Mouse (Mus musculus) midbrain, postnatal 0 days (tissue): Measurements from ENCODE around the gene Arhgef15. TPM values are rescaled to one million over a fixed set of nuclear protein-coding genes. Genes with fewer than 3 reads are reported as not detected.
A peak's percentile ranks its signal among the peaks of the same experiment; 100 is the strongest.

Source experiments
- ATAC-seq: fragments of 200-750 bp; cut with Nextera tagmentation; 2 replicates; pipeline ENCODE4 v1.8.0; 2017; ENCODE audit warnings: moderate number of reproducible peaks, mild to moderate bottlenecking, moderate TSS enrichment, moderate library complexity; ENCODE audit not compliant: low FRiP score
- DNase-seq: peaks from one replicate; pipeline ENCODE4 v3.0.0-alpha.2; 2015; ENCODE audit warnings: low spot score
- H3K27ac ChIP-seq: fragments of 300-500 bp; sonication (generic); 2 replicates; pipeline ENCODE4 v1.5.1; 2014; ENCODE audit warnings: low read depth, mild to moderate bottlenecking, low read length, mixed read lengths
- H3K27me3 ChIP-seq: fragments of 300-500 bp; sonication (generic); 2 replicates; pipeline ENCODE4 v1.6.1; 2014; ENCODE audit warnings: low read length, control low read depth, mixed read lengths; ENCODE audit not compliant: insufficient read depth
- H3K36me3 ChIP-seq: fragments of 300-500 bp; sonication (generic); 2 replicates; pipeline ENCODE4 v1.6.1; 2014; ENCODE audit warnings: low read length, control low read depth, mixed read lengths; ENCODE audit not compliant: insufficient read depth
- H3K4me1 ChIP-seq: fragments of 300-500 bp; sonication (generic); 2 replicates; pipeline ENCODE4 v1.6.1; 2014; ENCODE audit warnings: mild to moderate bottlenecking, control low read depth, antibody characterized with exemption, low read length, mixed read lengths; ENCODE audit not compliant: insufficient read depth
- H3K4me2 ChIP-seq: fragments of 300-500 bp; sonication (generic); 2 replicates; pipeline ENCODE4 v1.6.1; 2014; ENCODE audit warnings: low read depth, mild to moderate bottlenecking, low read length, mixed read lengths; ENCODE audit not compliant: poor library complexity, severe bottlenecking
- H3K4me3 ChIP-seq: fragments of 300-500 bp; sonication (generic); 2 replicates; pipeline ENCODE4 v1.5.1; 2014; ENCODE audit warnings: low read depth, mild to moderate bottlenecking, low read length, moderate library complexity
- H3K9ac ChIP-seq: fragments of 300-500 bp; sonication (generic); replicated peaks from 2 replicates; pipeline ENCODE4 v1.6.1; 2014; ENCODE audit warnings: mild to moderate bottlenecking, low read length, moderate library complexity, mixed read lengths; ENCODE audit not compliant: poor library complexity, severe bottlenecking
- H3K9me3 ChIP-seq: fragments of 300-500 bp; sonication (generic); 2 replicates; pipeline ENCODE4 v1.6.1; 2016; ENCODE audit warnings: low read length, control low read depth
- CTCF ChIP-seq: IDR thresholded peaks from 2 replicates; pipeline ENCODE4 v1.5.1; 2016; ENCODE audit warnings: antibody characterized with exemption, mild to moderate bottlenecking
- WGBS: fragments of 180-500 bp; shearing (Covaris S2); extraction: QIAGEN DNeasy Blood & Tissue Kit; methylation state at CpG from one replicate; pipeline ENCODE4 v1.1.7; 2014; 5-methylcytosine and 5-hydroxymethylcytosine counted together
- polyA plus RNA-seq: library from polyadenylated mRNA; unstranded; fragments of >200 nt; fragmentation: Nextera tagmentation; extraction: Ambion mirVana; gene quantifications from 2 replicates; pipeline ENCODE4 v1.2.1, GENCODE M21; 2015
- total RNA-seq: library from RNA; depleted of rRNA; stranded (reverse); fragments of >200 nt; gene quantifications from 2 replicates; pipeline ENCODE4 v1.2.3, GENCODE M21; 2014

The Arhgef15 gene
- total and polyA plus RNA-seq, 2 experiments from 2014 or later, result 23.3 to 27.6 TPM

DNA sequence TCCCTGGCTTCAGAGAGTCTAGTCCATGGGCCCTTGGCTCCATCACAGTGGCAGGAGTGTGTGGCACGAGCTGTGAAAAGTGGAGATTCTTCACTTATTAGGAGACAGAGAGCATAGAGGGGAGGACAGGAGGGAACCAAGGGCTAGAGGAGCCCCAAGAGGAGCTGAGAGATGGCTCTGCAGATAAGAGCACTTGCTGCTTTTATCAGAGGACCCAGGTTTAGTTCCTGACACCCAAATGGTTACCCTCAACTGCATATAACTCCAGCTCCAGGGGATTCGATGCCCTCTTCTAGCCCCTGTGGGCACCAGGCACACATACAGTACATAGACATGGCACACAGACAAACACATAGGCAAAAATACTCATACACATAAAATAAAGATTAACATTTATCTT, 32.5 kb downstream of the Arhgef15 start:
- Histone ChIP-seq H3K4me2 (no peak overlapping the region), H3K9me3 (no peaks in the 10 kb centered on the region), H3K27me3 (no peaks in the 10 kb centered on the region), H3K27ac (no peak overlapping the region), H3K4me3 (no peak overlapping the region), H3K9ac (no peak overlapping the region), H3K4me1 (no peaks in the 10 kb centered on the region), H3K36me3 (no peaks in the 10 kb centered on the region)
- DNase-seq (no peak), ATAC-seq (no peak)
- no peak for TF ChIP-seq CTCF
- 83% methylated on average over 2 of the region's 2 CpGs for WGBS

DNA sequence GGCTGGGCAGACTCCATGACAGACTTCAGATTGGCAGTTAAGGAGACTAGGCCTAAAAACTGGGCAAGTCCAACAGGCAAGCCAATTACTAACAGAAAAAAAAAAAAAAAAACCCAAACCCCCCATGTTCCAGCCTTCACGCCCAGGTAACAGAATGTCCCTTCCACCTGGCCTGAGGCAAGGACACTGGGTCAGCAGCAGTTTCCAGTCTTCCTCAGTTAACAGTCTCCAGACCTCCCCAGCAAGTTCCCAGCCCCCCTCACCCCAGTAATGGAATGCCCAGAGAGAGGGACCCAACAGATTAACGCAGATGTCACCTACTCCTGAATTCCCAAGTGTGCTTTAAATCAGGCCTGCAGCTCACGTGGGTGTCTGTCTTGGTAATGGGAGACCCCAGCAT, 34.1 kb downstream of the Arhgef15 start:
- H3K27ac ChIP-seq, result no peak overlapping the region
- DNase-seq, result no peak
- H3K4me2 ChIP-seq, result no peak overlapping the region
- H3K36me3 ChIP-seq, result no peaks in the 10 kb centered on the region
- no peak overlapping the region for H3K9ac ChIP-seq
- no peak overlapping the region for H3K4me3 ChIP-seq
- H3K27me3 ChIP-seq, result no peaks in the 10 kb centered on the region
- TF ChIP-seq CTCF, result no peak
- no peaks in the 10 kb centered on the region for H3K9me3 ChIP-seq
- no peak for ATAC-seq
- WGBS, result 61% methylated on average over 3 of the region's 3 CpGs
- no peaks in the 10 kb centered on the region for H3K4me1 ChIP-seq

DNA sequence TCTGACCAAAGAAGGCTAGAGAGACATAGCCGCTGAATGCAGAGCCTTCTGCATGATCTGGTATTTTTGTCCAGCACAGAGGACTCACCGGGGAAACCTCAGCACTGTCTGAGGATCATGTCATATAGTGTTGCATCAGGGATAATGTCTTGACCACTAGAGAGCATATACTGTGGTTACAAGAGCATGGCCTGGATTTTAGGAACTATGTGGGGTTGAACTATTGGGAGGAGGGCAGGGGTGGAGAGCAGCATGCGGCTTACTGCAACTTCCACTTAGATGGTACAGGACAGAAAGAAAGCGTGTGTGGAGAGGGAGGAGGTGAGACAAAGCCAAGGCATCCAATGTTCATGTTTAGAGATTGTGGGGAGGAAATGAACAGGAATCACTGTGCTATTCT, 42.7 kb downstream of the Arhgef15 start:
- Histone ChIP-seq H3K9ac (no peak overlapping the region), H3K9me3 (no peaks in the 10 kb centered on the region), H3K27ac (no peak overlapping the region), H3K4me3 (no peak overlapping the region), H3K4me2 (no peak overlapping the region), H3K36me3 (no peaks in the 10 kb centered on the region), H3K4me1 (no peaks in the 10 kb centered on the region), H3K27me3 (no peaks in the 10 kb centered on the region)
- 87% methylated on average over 4 of the region's 4 CpGs for WGBS
- no peak for DNase-seq
- ATAC-seq, result no peak
- TF ChIP-seq CTCF, result no peak

DNA sequence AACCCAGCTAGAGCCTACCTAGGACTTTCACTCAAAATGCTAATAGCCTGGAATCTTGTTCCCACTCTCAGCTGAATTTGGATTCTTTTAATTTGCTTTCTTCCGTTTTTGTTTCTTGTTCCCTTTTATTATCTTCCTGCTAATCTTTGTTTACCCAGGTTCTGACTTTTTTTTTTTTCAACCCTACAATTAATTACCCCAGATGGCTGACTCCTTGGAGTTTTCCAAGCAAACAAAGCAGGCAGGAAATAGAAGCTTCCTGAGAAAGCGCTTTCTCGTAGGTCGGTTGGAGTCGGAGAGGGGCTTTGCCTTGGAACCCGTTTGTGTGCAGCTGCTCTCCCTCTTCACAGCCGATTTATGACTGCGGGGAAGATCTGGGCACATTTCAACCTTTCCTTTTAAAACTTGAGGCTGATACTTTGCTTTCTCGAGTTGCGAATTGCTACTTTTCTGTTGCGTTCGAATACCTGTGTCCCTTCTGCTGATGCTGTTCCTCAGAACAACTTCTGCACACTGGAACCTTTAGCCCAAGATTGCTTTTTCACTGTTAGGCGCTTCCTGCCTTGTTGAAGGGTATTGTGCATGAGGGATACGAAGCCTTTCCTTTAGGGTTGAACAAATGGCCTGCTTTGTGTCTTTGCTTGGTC, 45.6 kb downstream of the Arhgef15 start:
- Histone ChIP-seq H3K4me3 (no peak overlapping the region), H3K27me3 (no peaks in the 10 kb centered on the region), H3K9ac (no peak overlapping the region), H3K9me3 (no peaks in the 10 kb centered on the region), H3K27ac (no peak overlapping the region), H3K36me3 (peaks cover 3% of the 10 kb centered on the region; the same call in 1 of the 2 replicates), H3K4me1 (no peaks in the 10 kb centered on the region), H3K4me2 (no peak overlapping the region)
- 67% methylated on average over 14 of the region's 14 CpGs for WGBS
- DNase-seq, result no peak
- ATAC-seq, result no peak
- no peak for TF ChIP-seq CTCF

DNA sequence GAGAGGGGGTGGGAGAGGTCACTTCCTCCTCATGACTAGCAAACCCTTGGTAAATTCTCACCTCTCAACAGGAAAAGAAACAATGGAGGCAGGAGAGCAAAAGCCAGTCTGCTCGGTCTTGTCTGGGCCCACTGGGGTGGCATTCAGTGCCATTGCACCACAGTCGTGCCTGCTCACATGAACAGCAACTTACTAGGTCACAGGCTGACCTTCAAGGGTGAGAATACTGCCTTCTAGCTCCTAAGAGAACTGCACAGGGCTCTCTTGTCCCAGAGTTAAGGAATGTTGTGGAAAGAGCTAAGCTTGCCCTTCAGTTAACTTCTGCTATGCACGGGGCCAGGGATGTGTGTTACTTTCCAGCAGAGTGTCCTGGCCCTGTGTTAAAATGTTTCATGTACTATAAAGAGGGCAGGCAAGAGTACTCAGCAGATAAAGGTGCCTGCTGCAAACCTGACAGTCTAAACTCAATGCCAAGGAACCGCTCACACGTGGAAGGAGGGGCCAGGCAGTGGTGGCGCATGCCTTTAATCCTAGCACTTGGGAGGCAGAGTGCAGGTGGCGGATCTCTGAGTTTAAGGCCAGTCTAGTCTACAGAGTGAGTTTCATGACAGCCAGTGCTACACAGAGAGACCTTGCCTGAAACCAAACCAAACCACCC, 48.3 kb downstream of the Arhgef15 start:
- Histone ChIP-seq H3K27me3 (no peaks in the 10 kb centered on the region), H3K27ac (no peak overlapping the region), H3K9ac (no peak overlapping the region), H3K4me2 (no peak overlapping the region), H3K4me1 (no peaks in the 10 kb centered on the region), H3K9me3 (no peaks in the 10 kb centered on the region), H3K36me3 (peaks cover 20% of the 10 kb centered on the region; the same call in 1 of the 2 replicates), H3K4me3 (no peak overlapping the region)
- ATAC-seq (no peak), DNase-seq (no peak)
- no peak for TF ChIP-seq CTCF
- 57% methylated on average over 7 of the region's 7 CpGs for WGBS

DNA sequence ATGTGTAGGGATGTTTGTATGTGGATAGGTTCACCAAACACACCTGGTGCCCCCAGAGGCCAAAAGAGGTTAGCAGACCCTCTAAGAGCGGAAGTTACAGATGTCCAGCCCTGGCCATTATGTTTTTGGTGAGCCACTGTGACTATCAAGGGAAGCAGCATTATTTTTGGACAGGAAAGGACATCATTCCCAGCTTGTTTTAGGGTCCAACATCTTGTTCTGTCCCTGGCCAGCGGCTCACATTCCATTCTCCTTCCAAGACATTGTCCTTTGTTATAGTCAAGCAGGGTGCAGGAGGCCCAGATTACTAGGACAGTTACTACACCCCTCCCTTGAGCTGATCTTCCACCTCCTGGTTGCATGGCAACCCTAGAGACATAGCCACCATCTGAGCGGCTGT, 50.0 kb downstream of the Arhgef15 start:
- no peak for TF ChIP-seq CTCF
- Histone ChIP-seq H3K9ac (0 out of 2 replicates have a peak overlapping the region, but pooled peaks have one; percentile 39), H3K4me1 (no peaks in the 10 kb centered on the region), H3K9me3 (no peaks in the 10 kb centered on the region), H3K4me3 (no peak overlapping the region), H3K4me2 (no peak overlapping the region), H3K36me3 (peaks cover 25% of the 10 kb centered on the region), H3K27ac (no peak overlapping the region), H3K27me3 (no peaks in the 10 kb centered on the region)
- 72% methylated on average over 3 of the region's 3 CpGs for WGBS
- no peak for DNase-seq
- no peak for ATAC-seq
